Mouse (Mus musculus) neural tube, embryonic 10.5 days (tissue): Measurements from ENCODE around the gene Cyb5rl.

Source experiments
- DNase-seq: peaks from one replicate; pipeline ENCODE4 v3.0.0-alpha.2; 2017; ENCODE audit warnings: low spot score; ENCODE audit errors: extremely low spot score

Gene Cyb5rl

GRCm38 (mm10) chr4:107061560-107061959 lies 5.2 kb upstream of the Cyb5rl start:
- no peak for DNase-seq

- DNase-seq = no peak
Observed at GRCm38 (mm10) chr4:107063214-107063613, 3.6 kb upstream of the Cyb5rl start.

- DNase-seq = no peak
Observed at GRCm38 (mm10) chr4:107064394-107065098, 2.2 kb upstream of the Cyb5rl start.

- no peak for DNase-seq
Observed at GRCm38 (mm10) chr4:107067151-107067840, 508 bp downstream of the Cyb5rl start.

GRCm38 (mm10) chr4:107072343-107072742 lies 5.6 kb downstream of the Cyb5rl start:
- DNase-seq = no peak

GRCm38 (mm10) chr4:107075456-107075855 lies 8.7 kb downstream of the Cyb5rl start:
- DNase-seq = no peak

- DNase-seq = no peak
Observed at GRCm38 (mm10) chr4:107078894-107079293, 12.1 kb downstream of the Cyb5rl start.

- DNase-seq = no peak
Observed at GRCm38 (mm10) chr4:107079716-107080115, 12.9 kb downstream of the Cyb5rl start.

GRCm38 (mm10) chr4:107082185-107082584 lies 15.4 kb downstream of the Cyb5rl start:
- no peak for DNase-seq

GRCm38 (mm10) chr4:107083126-107083525 lies 16.3 kb downstream of the Cyb5rl start:
- DNase-seq = no peak

GRCm38 (mm10) chr4:107084343-107084742 lies 17.6 kb downstream of the Cyb5rl start:
- no peak for DNase-seq

GRCm38 (mm10) chr4:107084858-107085257 lies 18.1 kb downstream of the Cyb5rl start:
- peak; percentile 72 for DNase-seq

- DNase-seq = no peak
Observed at GRCm38 (mm10) chr4:107091696-107092095, 24.9 kb downstream of the Cyb5rl start.

GRCm38 (mm10) chr4:107094484-107095187 lies 27.8 kb downstream of the Cyb5rl start:
- peak; percentile 33 for DNase-seq

GRCm38 (mm10) chr4:107096043-107096442 lies 29.3 kb downstream of the Cyb5rl start:
- no peak for DNase-seq

- DNase-seq = no peak
Observed at GRCm38 (mm10) chr4:107096841-107097373, 30.1 kb downstream of the Cyb5rl start, which contains the start of gene Cdcp2. Cdcp2 (plus strand) TSS chr4:107096891.

- DNase-seq = no peak
Observed at GRCm38 (mm10) chr4:107097871-107098270, 31.1 kb downstream of the Cyb5rl start.

- DNase-seq = no peak
Observed at GRCm38 (mm10) chr4:107098375-107098774, 31.6 kb downstream of the Cyb5rl start.

- DNase-seq = no peak
Observed at GRCm38 (mm10) chr4:107098791-107099525, 32.2 kb downstream of the Cyb5rl start.

- no peak for DNase-seq
Observed at GRCm38 (mm10) chr4:107102220-107102619, 35.4 kb downstream of the Cyb5rl start.

GRCm38 (mm10) chr4:107106777-107107176 lies 40.0 kb downstream of the Cyb5rl start:
- DNase-seq = no peak
